In genomic region chr11:22671791-22672490, GRCm38 (mm10) we compare ENCODE assay signal across 7 mouse cellular contexts.
DNase-seq lines count a peak whose midpoint lies in the region; ATAC-seq lines count a peak whose summit lies in the region.

No protein-coding gene starts in this region.

- peak; percentile 81 for ATAC-seq in neural tube, embryonic 11.5 days (ENCODE audit: insufficient read depth, low FRiP score, low TSS enrichment)
- ATAC-seq in embryonic facial prominence, embryonic 14.5 days (ENCODE audit: low read depth) = peak; percentile 96

- no peaks in the 10 kb centered on the region for H3K9me3 ChIP-seq in neural tube, embryonic 11.5 days (ENCODE audit: control insufficient read depth, low read length)
- H3K9me3 ChIP-seq in embryonic facial prominence, embryonic 14.5 days (ENCODE audit: control insufficient read depth, low read length) = no peaks in the 10 kb centered on the region

- DNase-seq in neural tube, embryonic 11.5 days (ENCODE audit: low spot score) = no peak
- no peak for DNase-seq in neural tube, embryonic 10.5 days (ENCODE audit: extremely low spot score, low spot score)
- DNase-seq in embryonic facial prominence, embryonic 14.5 days (ENCODE audit: low spot score) = peak; percentile 62
- DNase-seq in left cerebral cortex, postnatal 10 days (ENCODE audit: extremely low spot score in 1 of 2, low spot score in 2 of 2) = peak; percentile 26 to 40
- peak; percentile 14 for DNase-seq in right cerebral cortex, postnatal 14 days
- DNase-seq in thymus, postnatal 25 days = no peak
- DNase-seq in Muller cell, postnatal 12 days (ENCODE audit: inconsistent ontology term) = no peak

- H3K27me3 ChIP-seq in neural tube, embryonic 11.5 days (ENCODE audit: control insufficient read depth, insufficient read depth, low read length) = no peaks in the 10 kb centered on the region
- no peaks in the 10 kb centered on the region for H3K27me3 ChIP-seq in embryonic facial prominence, embryonic 14.5 days (replicated peaks; ENCODE audit: control insufficient read depth, insufficient read depth, low read length)

- H3K4me2 ChIP-seq in neural tube, embryonic 11.5 days (ENCODE audit: low read depth) = no peak overlapping the region
- no peak overlapping the region for H3K4me2 ChIP-seq in embryonic facial prominence, embryonic 14.5 days (ENCODE audit: low read depth, low read length)

- intact Hi-C loops in left cerebral cortex, postnatal 10 days (cut with DNase I) = no loop called here

- 41% methylated on average over 5 of the region's 5 CpGs for WGBS in neural tube, embryonic 11.5 days
- WGBS in embryonic facial prominence, embryonic 14.5 days = 46% methylated on average over 5 of the region's 5 CpGs

- H3K4me3 ChIP-seq in neural tube, embryonic 11.5 days (ENCODE audit: low read depth, low read length) = no peak overlapping the region
- H3K4me3 ChIP-seq in embryonic facial prominence, embryonic 14.5 days (ENCODE audit: low read depth, low read length) = no peak overlapping the region

- no peak overlapping the region for H3K27ac ChIP-seq in neural tube, embryonic 11.5 days (ENCODE audit: low read depth, low read length)
- H3K27ac ChIP-seq in embryonic facial prominence, embryonic 14.5 days (replicated peaks; ENCODE audit: low read depth, low read length) = 0 out of 2 replicates have a peak overlapping the region, but pooled peaks have one; percentile 1

- no peaks in the 10 kb centered on the region for H3K36me3 ChIP-seq in neural tube, embryonic 11.5 days (ENCODE audit: control insufficient read depth, insufficient read depth, low read length)
- no peaks in the 10 kb centered on the region for H3K36me3 ChIP-seq in embryonic facial prominence, embryonic 14.5 days (ENCODE audit: control insufficient read depth, insufficient read depth, low read length)

- no peak overlapping the region for H3K9ac ChIP-seq in neural tube, embryonic 11.5 days (ENCODE audit: low read length)
- no peak overlapping the region for H3K9ac ChIP-seq in embryonic facial prominence, embryonic 14.5 days (ENCODE audit: low read depth, low read length)

- no peaks in the 10 kb centered on the region for H3K4me1 ChIP-seq in neural tube, embryonic 11.5 days (ENCODE audit: control insufficient read depth, insufficient read depth, low read length)
- no peaks in the 10 kb centered on the region for H3K4me1 ChIP-seq in embryonic facial prominence, embryonic 14.5 days (ENCODE audit: control insufficient read depth, insufficient read depth, low read length)

Comparison
In these comparisons a context has a peak if more than half of its experiments do, and no peak if none do; other contexts are left out.
1. DNase-seq: peak in embryonic facial prominence, embryonic 14.5 days (single experiment), left cerebral cortex, postnatal 10 days (2 of 2) and right cerebral cortex, postnatal 14 days (single experiment); none in neural tube, embryonic 11.5 days (single experiment), neural tube, embryonic 10.5 days (single experiment), thymus, postnatal 25 days (single experiment) and Muller cell, postnatal 12 days (single experiment).